Mouse (Mus musculus) monocyte, adult 2 months (primary cell): Measurements from ENCODE around the gene Dctpp1.

Experiments used
- DNase-seq, 2 experiments: peaks; one replicate each; pipeline ENCODE4 v3.0.0; 2022; ENCODE audit warnings: low spot score in 2 of 2, low read depth in 1 of 2

The Dctpp1 gene

GRCm38 (mm10) chr7:127231826-127232621 lies 28.5 kb downstream of the Dctpp1 start:
- DNase-seq: no peak

- no peak for DNase-seq
Observed at GRCm38 (mm10) chr7:127231376-127231775, 29.1 kb downstream of the Dctpp1 start.

DNA sequence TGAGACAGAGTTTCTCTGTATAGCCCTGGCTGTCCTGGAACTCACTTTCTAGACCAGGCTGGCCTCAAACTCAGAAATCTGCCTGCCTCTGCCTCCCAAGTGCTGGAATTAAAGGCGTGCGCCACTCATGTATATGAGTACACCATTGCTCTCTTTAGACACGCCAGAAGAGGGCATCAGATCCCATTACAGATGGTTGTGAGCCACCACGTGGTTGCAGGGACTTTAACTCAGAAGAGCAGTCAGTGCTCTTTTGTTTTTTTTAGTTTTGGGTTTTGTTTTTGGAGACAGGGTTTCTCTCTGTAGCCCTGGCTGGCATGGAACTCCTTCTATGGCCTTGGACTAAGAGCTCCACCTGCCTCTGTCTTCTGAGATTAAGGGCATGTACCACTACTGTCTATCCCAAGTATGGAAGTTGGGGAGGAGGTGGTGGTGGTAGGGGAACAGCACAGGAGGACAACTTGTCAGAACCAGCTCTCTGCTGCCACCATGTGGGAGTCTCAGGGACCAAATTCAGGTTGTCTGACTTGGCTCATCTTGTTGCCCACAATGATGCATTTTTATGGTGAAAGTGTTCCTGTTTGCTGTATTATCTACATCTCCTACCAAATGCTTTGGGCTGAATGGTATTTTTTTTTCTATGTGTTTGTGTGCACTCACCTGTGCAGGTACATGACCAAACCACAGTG lies 31.8 kb downstream of the Dctpp1 start:
- DNase-seq: peak in 1 of 2 experiments; percentile 62

DNA sequence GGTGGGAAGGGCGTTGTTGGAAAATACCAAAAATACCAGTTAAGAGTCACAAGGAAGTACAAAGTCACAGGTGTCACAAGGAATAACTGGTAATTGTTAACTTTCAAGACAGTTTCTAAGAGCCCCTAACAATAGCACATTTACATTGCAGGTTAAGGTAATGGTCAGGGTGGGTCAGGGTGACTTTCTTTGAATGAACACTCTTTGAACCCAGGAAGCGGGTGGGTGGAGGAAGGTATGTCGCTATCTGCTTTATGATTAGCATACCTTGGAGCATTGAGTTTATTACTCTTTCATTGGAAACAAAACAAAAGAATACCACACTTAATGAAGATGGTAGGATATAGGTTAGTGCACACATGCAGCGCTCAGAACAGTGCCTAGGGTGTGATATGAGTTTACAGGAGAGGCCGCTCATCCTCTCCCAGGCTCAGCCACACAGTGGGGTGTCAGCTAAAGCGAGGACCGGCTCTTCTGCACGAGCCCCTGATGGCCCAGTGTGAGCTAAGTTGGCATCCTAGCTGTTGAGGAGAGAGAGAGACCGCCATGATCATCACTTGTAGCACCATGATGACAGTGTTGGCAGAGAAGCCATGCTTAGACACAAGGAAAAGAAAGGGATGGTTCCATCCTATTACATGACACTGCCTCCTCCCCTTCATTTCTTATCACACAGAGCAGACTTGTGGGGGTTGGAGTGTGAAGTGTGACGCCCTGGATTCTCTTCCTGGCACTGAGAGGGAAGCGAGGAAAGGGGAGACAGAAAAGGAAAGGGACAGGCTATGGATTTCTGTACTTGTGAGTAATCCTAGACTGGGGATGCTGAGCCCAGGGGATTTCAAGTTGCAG lies 35.1 kb downstream of the Dctpp1 start:
- DNase-seq: no peak

DNA sequence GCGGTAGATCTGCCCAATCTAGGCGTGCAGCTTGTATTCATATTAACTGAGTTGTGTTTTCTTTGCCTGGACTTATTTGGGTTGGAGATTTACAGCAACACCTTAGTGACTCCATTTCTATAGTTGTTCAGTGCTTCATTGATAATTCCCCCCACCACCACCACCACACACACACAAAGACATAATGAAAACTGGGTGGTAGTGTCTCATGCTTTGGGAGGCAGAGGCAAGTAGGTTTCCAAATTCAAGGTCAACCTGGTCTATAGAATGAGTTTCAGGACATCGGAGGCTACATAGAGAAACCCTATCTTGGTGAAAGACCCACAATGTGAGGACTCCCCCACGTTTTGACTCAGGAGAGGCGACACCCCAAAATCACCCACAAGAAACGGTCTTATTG lies 35.9 kb downstream of the Dctpp1 start:
- DNase-seq: no peak

- DNase-seq: no peak
Observed at GRCm38 (mm10) chr7:127223515-127224478, 36.7 kb downstream of the Dctpp1 start.

- DNase-seq: no peak
Observed at GRCm38 (mm10) chr7:127223106-127223505, 37.4 kb downstream of the Dctpp1 start.

DNA sequence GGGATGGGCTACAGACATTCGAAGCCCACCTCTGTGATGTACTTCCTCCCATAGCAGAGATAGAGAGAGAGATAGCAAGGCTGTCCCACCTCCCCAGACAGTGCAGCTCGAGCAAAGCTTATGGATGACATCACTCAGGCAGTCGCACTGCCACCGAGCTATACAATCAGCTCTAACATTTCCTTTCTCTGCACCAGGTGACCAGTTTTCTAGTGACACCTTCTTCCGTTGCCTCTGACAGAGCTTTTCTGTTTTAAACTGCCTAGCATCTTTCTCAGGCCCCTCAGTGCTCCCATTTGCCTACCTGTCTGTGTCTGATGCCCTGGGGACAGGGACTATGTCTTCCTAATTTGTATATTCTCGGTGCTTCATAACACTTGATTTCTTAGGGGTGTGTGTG lies 40.1 kb downstream of the Dctpp1 start:
- no peak for DNase-seq

DNA sequence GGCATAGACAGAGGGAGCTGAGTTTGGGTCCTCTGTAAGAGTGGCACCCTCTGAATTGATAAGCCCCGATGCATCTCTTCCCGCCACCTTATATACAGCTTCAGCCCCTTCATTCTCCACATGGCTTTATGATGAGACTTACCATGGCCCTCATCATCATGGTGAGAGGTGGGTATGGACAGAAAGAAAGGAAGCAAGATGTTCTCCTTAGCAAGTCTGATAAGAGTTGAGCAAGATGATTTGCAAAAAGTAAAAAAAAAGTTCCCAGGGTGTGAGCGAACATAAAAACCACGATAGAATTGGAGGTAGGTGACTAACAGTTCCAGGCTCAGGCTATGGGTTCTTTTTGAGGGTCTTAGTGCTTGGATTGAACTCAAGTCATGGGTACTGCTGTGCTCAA lies 41.8 kb downstream of the Dctpp1 start:
- DNase-seq: no peak

GRCm38 (mm10) chr7:127217901-127218642 lies 42.4 kb downstream of the Dctpp1 start:
- no peak for DNase-seq

DNA sequence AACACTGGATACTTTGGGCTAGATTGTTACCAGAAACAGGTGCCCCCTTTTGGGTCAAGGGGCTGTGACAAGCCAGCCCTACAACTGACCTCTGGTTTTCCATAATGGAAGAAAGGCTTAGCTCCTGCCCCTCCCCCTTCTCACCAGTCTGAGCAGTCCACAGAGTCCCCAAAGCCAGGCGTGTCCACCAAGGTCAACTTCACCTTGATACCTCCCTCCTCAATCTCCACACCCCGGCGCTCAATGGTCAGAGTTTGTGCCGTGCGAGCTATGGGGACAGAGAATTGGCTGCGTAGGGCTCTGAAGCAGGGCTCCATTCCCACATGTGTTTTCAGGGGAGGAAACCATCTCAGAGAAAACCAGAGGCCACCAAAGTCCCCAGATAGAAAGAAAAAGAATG lies 43.0 kb downstream of the Dctpp1 start:
- DNase-seq: no peak

GRCm38 (mm10) chr7:127216307-127216706 lies 44.2 kb downstream of the Dctpp1 start:
- no peak for DNase-seq

DNA sequence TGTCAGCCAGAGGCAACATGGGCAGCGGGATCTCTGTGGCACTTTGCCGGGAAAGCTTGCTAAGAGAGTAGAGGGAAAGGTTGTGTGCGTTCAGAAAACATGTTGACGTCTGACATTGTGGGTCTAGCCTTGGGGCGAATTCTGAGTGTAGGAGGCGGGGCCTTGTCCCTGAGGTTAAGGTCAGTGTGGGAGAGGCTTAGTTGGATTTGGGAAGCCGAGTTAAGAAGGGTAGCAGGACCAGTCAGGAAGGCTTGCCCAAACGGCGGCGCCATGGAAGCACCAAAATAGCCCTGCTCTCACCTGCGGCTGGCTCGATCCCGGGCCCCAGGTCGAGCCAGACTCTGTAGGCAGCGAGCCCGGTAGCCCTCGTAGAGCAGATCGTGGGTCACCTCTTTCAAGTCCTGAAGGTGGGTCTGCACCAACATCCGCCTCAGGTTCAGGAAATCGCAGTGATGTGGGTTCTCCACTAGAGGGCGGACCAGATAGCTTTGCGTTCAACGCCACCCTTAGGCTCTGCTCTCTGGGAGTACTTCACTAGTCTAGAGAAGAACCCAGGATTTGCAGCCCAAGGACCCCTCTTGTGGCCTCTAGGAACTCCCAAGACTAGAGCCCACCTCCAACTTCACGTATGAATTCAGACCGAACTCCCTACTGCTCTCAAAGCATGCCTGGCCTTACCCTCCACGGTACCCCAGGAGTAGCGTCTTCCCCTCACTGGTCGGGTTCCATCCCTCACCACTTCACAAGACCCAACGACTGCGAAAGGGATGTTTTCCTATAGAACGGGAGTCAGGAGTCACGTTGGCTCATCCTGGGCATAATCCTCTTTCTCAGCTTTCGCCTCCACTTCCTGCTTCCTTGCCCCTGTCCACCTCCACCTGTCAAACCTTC lies 45.3 kb downstream of the Dctpp1 start:
- peak in 1 of 2 experiments; percentile 35 for DNase-seq

DNA sequence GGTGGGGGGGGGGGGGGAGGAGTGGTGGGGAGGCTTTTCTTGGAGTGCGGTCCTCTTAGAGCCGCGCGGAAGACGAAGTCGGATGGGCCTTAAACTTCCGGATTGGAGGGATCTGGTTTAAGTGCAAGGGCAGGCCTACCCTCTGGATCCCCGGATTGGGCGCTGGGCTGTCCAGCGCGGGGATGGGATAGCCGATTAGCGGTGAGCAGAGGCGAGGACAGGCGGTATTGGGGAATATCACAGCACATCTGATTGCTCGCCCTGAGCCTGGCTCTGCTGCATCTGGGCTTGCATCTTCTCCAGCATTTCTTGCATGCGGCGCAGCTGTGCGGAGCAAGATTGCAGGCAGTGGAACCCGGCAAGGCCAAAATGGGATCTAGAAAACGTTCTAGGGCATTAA lies 46.0 kb downstream of the Dctpp1 start:
- DNase-seq: no peak

DNA sequence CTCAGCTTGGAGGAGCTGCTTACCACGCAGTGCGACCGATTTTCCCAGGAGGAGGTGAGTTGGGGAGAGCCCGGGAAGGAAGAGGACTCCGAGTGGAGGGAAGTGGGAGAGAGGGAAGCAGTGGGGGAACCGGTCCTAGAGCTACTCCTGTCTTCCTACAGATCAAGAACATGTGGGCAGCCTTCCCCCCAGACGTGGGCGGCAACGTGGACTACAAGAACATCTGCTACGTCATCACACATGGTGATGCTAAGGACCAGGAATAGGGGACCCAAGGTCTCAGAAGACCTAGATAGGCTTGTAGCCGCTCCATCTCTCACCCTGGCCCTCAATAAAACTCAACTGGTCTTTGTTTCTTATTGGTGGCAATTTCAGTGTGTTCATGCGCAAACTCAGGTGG lies 46.6 kb downstream of the Dctpp1 start:
- no peak for DNase-seq

DNA sequence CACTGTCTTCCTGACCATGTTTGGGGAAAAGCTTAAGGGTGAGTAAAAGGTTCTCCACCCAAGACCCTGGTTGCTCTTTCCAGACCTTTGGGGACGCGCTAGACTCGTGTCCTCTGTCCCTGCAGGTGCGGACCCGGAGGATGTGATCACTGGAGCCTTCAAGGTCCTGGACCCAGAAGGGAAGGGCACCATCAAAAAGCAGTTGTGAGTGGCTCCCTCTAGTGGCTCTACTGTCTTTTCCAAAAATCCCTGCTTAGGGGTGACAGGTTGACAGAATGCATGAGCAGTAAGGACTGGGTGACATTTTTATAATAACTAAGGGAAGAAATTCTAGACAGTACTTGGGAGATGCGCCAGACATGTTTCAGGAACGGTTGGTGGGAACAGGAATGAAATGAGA lies 47.0 kb downstream of the Dctpp1 start:
- no peak for DNase-seq

GRCm38 (mm10) chr7:127212432-127213250 lies 47.9 kb downstream of the Dctpp1 start:
- no peak for DNase-seq
